Mouse (Mus musculus) heart, postnatal 36 days (tissue): ENCODE measurements at regions not wholly inside any gene's neighbourhood (a gene's known extent, or its start where the extent isn't known, plus 50 kb on each side); places are given as distances from the start of the nearest gene placed in this dataset.

Source experiments
- DNase-seq, 2 experiments: peaks; one replicate each; pipeline ENCODE4 v3.0.0; 2021 to 2022
- intact Hi-C: fragments of 180-260 bp; cut with DNase I; formaldehyde crosslinking; loops from one replicate; pipeline ENCODE4 v1.15.1; 2025

DNA sequence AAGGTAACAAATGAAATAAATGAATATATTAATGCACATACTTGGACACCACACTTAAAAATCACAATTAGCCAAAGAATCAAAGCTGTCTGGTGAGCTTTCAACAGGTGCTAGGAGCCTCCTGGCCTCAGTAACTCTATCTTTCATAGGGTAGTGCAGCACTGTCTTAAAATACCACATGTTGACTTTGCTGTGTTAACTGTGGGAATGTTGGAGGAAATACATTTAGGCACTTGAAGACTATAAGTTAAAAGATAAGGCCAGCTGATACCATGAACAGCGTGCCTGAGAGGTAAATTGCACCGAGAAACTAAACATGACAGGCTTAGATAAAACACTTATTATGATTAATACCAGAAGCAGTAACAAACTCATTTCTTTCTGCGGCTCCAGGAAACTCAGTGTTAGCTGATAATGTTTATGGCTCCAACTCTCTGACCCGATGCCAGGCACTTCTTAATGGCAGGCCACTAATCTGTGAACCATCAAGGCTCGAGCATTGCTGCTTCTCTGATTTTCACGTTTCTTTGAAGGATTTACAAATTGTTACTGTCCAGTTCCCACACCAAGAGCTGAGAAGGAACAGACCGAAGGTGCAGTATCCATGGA is 343.8 kb upstream of the Fam241a start:
- DNase-seq: no peak
- intact Hi-C loops: no loop called here

DNA sequence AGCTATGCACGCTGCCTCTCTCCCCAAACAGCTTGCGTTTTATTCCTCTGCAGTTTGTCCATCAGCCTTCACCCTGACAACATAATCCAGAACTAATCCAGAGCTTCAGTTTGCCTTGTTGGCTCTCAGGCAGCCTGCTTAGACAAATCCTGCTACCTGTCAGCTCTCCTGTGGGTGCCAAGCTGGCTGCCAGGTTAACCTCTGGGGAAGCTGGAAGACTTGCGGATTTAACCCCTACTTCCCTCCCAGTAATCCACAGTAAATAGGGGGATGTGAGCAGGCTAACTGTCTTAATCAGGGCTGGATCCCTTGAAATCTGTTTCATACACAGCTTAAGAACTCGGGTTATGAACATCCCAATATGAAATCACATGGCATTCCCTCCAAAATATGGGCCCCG is 334.3 kb upstream of the Fam241a start:
- intact Hi-C loops: no loop called here

DNA sequence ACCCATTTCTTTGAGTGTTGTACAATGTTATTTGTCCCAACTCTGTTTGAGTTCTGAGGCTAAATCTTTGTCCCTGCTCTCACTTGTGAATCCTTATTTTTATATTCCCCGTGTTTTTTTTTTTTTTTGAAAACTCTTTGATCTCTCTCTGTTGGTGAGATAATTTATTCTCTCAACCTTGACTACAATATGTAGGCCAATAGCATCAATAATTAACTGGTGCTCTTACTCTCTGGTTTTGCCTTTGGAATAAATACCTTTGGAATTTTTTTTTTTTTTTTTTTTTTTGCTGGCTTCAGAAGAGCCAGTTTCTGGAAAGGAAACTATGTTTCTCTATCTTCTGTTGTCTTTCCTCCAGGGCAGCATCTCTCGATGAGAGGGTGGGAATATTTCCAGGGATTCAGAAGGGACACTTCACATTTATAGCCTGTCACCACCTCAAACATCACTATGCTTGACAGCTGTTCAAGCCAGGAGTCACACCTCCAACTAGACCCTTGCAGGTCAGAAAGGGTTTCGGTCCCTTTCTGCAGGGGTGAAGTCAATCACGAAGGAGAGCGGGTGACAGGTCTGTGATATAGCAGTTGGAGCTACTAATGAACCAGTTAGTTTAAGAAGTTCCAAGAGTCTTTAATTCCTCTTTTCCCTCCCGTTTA is 330.9 kb upstream of the Fam241a start:
- intact Hi-C loops: no loop called here
- DNase-seq: no peak

More for the DNA sequence above, 334.3 kb upstream of the Fam241a start:
- DNase-seq: no peak

DNA sequence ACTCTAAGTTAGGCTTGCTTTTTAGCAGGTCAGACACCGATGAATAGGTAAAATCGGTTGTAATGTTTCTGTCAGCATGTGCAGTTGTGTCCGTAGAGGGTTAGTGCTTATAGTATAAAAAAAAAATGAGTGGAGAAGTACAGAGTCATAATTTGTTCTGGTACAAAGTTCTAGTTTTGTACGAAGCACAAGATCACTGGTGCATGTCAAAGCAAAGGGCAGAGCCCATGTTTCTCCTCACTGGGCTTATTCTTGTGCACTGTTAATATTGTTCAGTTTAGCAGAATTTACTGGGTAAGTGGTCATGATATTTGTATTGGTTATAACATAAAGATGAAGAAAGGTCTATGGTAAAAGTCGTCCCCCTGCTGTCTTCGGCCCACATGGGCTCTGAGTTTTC is 330.4 kb upstream of the Fam241a start:
- intact Hi-C loops: no loop called here
- no peak for DNase-seq

DNA sequence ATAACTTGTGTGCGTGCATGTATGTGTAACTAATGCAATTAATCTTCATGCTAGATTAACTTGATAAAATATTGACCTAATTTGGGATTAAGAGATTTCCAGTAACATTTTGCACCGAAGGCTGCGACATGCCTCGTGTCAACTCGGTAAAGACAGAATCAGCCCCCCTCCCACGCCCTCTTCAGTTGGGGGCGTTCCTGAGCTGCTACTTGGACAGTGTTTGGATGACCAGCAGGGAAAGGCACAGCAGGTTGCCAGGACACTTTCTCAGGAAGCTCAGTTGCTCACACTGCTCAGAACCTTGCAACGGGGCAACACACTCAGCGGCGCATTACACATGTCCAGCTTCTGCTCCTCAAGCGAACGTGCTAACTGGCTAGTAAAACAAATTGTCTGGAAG is 326.2 kb upstream of the Fam241a start:
- DNase-seq: no peak
- intact Hi-C loops: no loop called here

DNA sequence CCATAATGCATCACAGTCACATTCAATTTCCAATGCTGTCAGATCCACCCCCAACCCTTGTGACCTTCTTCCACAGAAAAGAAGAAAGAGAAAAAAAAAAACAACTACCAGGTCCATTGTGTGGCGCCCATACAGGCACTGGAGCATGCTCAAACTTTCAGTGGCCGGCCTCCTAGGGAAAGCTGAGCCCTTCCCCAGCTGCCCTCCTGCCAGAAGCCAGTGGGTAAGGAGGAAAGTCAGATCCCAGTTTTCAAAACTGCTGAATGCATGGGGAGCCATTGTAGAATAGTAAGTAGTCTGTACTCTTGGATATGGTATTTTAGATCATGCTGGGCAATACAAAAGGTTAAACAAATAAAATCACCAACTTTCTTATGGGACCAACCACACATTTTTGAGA is 325.5 kb upstream of the Fam241a start:
- intact Hi-C loops: no loop called here
- DNase-seq: no peak

DNA sequence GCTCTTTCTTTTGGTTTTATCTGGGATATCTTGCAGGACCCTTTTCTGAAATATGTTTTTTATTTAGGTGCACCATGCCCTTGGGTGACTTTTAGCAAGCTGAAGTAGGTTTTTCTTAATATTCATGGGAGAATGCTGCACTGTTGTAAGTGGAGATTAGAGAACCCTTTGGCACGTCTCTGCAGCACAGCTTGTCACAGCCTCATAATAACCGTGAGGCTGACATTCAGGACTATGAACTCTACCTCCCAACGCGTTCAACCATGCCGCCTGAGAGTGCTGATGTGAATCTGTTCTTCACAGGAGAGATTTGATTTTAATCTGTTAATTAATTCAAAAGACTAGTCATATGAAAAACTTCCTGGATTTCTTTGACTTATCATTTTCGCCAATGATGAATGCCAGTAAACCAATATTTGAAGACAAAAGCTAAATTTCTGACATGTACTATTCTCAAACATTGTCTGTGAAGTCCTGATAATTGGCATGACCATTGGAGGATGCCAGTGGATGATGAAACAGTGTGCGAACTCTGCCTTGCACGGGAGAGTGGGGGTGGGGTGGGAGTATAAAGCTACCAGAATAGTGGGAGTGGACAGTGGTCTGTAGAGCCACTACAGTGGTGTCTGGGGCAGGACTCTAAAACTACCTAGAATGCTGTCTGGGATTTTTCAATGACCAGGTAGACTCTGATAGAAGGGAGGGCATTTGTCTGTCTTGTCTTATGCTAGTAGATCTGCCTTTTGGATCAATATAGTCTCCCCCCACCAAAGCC is 324.8 kb upstream of the Fam241a start:
- intact Hi-C loops: no loop called here
- no peak for DNase-seq

DNA sequence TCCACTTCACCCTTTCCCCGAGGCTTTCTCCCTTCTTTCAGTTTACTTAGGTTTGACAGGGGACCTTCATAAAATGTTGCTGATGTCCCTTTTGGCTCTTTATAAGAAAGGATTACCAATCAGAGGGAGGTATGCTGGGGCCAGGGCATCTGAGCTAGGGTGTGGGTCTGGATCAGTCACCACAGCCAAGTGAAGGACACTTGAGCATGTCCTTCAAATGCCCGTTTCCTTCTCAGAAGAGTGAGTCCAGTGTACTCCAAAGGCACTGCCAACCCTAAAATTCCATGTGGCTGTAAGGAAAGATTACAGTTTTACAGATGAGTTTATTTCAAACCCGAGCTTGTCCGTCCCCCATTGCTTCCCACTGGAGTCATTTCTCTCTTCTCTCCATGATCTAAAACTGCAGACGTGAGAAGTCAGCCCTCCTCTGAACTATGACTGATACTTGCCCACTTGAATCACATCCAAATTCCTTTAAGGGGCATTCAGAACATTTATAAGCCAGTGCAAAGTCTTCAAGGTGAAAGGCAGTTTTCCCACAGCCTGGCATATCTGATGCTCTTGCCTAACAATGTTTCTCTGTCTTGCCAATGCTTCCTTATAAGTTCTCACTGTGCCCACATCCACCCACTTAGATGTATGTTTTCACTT is 321.8 kb upstream of the Fam241a start:
- intact Hi-C loops: no loop called here
- no peak for DNase-seq

DNA sequence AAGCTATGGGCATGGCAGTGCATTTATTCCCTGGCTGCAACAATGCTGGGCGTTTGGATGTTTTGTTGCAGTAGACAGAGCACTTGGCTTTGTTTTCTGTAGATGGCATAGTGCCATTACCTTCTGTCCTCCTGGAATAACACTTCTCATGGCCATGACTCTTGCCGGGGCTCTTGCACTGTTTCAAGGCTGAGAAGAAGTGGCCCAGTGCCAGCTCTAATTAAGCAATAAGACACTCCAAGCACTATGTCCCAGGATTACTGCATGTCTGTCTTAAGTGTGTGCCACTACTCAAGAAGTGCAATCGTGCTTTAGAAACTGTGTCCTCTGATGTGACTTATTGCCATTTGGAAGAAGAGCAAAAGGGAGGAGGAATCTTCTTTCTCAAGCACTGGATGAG is 316.1 kb upstream of the Fam241a start:
- DNase-seq: peak in 1 of 2 experiments; percentile 1
- intact Hi-C loops: no loop called here

DNA sequence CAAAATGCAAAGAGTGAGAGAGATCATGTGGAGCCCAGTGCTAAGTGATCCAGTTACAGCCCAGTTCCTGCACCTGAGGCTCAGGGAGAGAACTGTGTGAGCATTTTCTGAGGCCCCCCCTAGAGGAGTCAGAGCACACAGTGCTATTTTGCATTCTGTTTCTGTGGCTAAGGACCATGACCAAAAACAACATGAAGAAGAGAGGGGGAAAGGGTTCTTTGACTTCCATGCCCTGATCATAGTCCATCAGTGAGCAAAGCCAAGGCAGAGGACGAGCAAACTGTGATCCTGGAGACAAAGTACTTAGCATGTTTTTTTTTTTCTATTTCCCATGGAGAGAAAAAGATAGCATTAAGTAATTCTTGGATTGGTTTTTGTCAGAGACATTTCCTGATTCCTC is 314.5 kb upstream of the Fam241a start:
- intact Hi-C loops: no loop called here
- no peak for DNase-seq

DNA sequence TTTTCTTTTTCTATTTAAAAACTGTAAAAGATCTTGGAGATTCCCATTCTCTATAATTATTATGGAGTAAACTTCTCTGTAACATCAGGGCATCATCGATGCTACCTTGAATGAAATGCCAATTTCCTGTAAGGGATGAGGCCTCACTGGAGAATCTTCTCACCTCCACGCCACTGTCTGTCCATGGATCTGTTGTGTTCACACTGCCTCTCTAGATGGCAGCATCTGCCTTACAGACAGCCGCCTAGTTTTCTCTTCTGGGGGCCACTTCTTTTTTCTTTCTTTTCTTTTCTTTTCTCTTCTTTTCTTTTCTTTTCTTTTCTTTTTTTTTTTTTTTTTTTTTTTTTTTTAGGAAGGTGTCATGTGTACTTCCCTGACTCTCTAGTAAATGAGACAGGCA is 310.8 kb upstream of the Fam241a start:
- intact Hi-C loops: no loop called here
- no peak for DNase-seq

DNA sequence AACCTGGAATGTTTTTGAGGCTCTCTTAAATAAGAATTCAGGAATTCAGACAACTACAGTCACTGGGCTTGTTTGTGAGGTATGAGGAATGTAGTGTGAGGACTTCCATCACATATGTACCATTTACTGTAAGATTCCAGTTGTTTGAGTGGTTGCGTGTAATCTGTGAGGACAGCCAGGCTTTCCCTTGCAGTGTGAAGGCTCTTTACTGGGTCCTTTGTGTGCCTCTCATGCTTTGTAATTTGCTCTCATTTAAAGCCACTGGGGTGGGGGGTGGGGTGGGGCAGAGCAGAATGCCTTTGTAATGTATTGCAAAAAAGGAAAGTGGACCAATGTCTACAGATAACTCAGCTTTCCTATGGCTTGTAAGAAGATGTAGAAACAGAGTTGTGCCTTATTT is 310.4 kb upstream of the Fam241a start:
- intact Hi-C loops: no loop called here
- DNase-seq: no peak

DNA sequence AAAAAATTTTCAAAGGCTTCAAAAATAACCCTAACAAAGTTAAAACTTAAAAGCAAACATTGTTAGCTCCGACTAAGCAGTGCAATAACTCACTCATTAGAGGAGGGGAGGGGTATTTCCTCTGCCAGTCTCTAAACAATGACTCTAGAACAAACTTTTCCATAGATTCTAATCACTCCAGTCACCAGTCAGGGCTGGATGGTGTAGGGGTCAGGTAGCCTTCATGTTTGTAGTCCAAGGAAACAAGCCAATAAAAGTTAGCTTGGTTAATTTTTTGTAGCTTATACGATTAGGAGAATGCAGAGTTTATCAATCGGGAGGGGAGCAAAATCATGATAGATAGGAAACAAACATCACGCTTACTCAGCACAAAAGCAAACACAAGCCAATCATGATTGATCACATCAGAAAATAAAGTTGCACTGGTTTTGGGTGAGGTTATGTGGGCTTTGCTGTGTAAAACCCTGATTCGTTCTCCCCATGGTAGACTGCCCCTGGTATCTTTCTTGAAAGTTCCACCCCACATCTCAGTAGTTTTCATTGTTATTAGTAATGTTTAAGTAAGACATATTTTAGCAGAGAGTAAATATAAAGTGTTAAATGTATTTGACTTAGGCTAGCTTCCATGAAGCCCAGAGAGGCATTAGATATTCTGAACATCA is 304.6 kb upstream of the Fam241a start:
- intact Hi-C loops: no loop called here
- DNase-seq: no peak

DNA sequence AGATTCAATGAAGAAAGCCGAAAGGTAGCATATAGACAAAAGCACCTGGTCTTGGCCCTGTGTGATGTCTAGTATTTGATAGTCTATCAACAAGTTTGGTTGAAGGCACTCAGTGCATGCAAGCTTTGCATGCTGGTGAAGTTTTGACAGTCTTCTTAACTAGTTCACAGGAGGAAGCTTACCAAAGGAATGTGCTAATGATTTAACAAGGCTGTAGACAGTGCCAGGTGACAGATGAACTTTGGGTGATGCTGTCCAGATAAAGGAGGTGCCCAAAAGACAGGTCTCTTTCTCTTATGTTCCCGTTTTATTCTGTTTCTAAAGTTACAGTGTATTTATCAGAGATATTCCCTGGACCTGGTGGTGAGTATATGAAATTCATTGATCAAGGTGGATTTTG is 303.3 kb upstream of the Fam241a start:
- intact Hi-C loops: no loop called here
- DNase-seq: no peak

DNA sequence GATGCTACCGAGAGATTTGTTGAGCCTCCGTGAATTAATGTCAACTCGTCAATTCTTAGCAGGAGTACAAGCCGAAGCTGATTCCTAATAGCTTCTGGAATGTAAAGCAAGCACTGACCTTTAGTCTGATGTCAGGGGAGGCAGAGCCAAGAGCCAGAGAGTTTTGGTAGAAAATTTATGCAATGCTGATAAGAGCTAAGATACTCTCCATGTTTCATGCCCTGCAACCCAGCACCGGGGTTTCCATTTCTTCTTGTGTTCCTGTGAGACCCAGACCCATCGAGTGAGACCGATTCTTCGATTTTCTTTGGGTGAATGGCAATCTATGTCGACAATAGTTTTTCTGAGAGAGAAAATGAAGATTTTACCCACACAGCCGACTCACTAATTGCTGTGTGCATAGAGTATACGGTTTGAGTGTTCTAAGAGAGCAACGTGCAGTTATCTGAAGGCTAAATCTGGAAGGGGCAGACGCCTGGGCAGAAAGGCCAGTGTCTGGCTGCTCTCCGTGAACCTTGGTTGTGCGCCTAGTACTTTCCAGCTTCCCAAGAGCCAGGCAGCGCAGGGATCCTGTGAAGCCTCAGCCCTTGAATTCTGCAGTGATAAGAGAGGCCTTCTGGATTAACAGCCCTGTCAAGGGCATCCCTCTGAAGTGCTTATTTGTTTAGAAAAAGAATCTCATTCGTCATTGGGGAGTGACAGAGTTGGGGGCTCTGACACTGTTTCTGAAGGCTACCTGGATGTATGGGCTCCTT is 296.1 kb upstream of the Fam241a start:
- no peak for DNase-seq
- intact Hi-C loops: no loop called here

DNA sequence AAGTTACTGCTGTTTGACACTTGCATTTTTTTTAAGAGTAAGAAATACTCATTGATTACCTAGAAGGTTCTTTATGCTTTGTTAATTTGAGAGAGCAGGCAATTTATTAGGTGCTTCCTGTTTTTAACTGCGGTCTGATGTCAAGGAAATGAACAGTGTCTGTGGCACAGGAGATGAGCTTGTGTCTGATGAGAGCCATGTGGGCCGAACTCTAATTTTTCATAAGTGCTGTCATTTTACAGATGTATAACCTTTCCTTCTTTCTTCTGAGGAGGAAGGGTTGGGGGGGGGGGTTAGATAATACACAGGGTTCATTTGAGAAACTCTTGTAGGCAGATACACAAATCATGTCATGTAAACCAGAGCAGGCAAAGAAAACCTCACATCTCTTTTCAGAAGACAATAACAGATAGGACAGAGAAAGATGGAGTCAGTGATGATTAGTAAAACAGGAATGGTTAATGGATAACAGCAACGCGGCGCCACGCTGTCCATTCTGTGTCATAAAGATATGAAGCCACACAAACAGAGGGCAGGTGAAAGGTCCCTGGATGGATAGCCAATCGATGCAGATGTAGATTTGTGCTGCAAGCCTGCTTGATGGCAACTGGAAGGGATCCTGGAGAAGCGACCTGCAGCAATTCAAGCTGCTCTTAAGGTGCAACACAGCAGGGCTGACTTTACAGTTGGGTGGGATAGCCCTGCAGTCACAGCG is 291.4 kb upstream of the Fam241a start:
- DNase-seq: no peak
- intact Hi-C loops: no loop called here

DNA sequence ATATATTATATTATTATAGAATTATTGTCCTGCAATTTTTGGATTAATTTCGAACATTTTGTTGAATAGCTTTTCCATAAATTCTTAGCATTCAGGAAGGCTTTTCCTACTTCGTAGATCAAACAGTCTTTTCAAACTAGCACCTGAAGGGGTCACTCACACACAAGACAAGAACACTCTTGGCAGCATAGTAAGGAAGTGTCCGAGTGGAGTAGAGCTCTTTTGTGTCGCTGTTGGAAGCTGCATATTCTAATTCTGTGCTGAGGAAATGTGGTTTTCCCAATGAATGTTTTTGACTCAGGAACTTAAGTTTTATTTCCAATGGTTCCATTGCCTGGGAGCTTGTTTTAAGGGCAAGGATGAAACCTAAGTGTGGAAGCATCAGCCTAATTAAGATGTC is 290.2 kb upstream of the Fam241a start:
- intact Hi-C loops: loop anchor here (1.0 kb wide), 1 partner anchor 151 kb away; no protein-coding TSS in a partner anchor
- DNase-seq: peak in 1 of 2 experiments; percentile 2

DNA sequence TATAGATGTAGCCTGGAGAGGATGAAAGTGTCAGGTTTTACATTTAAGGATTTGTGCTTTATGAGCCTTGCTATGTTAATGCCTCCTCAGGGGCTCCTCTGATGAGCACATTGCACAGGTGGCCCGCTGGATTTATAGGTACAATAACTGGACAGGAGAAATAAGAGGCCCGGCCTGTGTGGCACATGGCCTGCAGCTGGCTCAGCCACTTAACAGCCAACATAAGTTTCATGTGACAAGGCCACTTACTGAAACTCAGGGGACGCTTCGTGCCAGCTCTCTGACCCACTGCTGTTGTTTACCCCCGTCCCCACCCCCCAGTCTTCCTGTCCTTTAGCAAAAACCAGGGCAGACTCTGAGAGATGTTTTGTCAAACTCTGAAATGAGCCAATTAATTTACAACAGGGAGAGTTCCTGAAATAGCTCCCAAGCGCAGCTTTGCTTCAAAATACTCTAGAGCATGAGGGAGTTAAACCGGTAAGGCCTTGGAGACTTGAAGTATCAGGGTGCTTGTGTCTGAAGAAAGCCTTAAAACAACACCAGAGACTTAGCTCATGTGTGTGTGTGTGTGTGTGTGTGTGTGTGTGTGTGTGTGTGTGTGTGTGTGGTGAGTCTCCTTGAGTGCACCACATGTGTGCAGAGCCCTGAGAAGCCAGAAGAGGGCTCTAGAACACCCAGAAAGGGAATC is 285.2 kb upstream of the Fam241a start:
- no peak for DNase-seq
- intact Hi-C loops: no loop called here

DNA sequence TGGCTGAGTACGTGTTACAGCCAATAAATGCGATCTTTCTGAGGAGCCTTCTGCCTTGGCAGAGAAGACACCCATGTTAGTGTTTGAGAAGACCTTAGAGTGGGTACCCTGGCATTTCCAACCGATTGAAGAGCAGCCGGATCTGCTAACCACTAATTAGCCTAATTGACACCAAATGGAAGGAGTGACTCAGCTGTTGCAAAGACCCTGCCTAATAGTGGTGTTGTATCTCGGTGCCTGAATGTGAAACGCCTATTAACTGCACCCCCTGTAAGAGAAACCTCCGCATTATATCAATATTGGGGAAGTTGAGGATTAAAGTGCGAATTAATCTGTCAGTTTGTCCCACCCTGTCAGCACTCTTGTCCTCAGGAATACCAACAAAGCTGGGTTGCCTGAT is 253.1 kb upstream of the Fam241a start:
- DNase-seq: no peak
- intact Hi-C loops: no loop called here
